Mouse (Mus musculus): ENCODE data around the gene Cpe. TPM values are rescaled to one million over a fixed set of nuclear protein-coding genes. Genes with fewer than 3 reads are reported as not detected.

The Cpe gene
- polyA plus RNA-seq, 1 experiment from 2014 or later: 911 TPM

GRCm38 (mm10) chr8:64618618-64619017 is 74.2 kb downstream of the Cpe start:
- H3K9ac ChIP-seq (replicated peaks; ENCODE audit: low read length): no peak overlapping the region
- H3K4me1 ChIP-seq (ENCODE audit: control insufficient read depth, insufficient read depth, low read length): no peaks in the 10 kb centered on the region
- no peaks in the 10 kb centered on the region for H3K27me3 ChIP-seq (ENCODE audit: control insufficient read depth, insufficient read depth, low read length)
- peaks cover 28% of the 10 kb centered on the region for H3K36me3 ChIP-seq (ENCODE audit: control insufficient read depth, insufficient read depth, low read length)
- 52% methylated on average over 11 of the region's 11 CpGs for WGBS
- no peak overlapping the region for H3K4me3 ChIP-seq (replicated peaks; ENCODE audit: low read depth, low read length)
- DNase-seq (peak; percentile 83), ATAC-seq (ENCODE audit: low FRiP score, low TSS enrichment) (peak; percentile 63; the same call in 1 of the 2 replicates)
- H3K27ac ChIP-seq (replicated peaks; ENCODE audit: low read depth, low read length): no peak overlapping the region
- no peak overlapping the region for H3K4me2 ChIP-seq (ENCODE audit: low read length)
- H3K9me3 ChIP-seq (ENCODE audit: control insufficient read depth, low read length): no peaks in the 10 kb centered on the region

GRCm38 (mm10) chr8:64616566-64616965 is 76.3 kb downstream of the Cpe start:
- ATAC-seq (ENCODE audit: low FRiP score, low TSS enrichment) (no peak), DNase-seq (no peak)
- 92% methylated on average over 3 of the region's 3 CpGs for WGBS
- H3K4me2 ChIP-seq (ENCODE audit: low read length): no peak overlapping the region
- H3K36me3 ChIP-seq (ENCODE audit: control insufficient read depth, insufficient read depth, low read length): peaks cover 32% of the 10 kb centered on the region
- no peaks in the 10 kb centered on the region for H3K27me3 ChIP-seq (ENCODE audit: control insufficient read depth, insufficient read depth, low read length)
- no peak overlapping the region for H3K27ac ChIP-seq (replicated peaks; ENCODE audit: low read depth, low read length)
- H3K9ac ChIP-seq (replicated peaks; ENCODE audit: low read length): no peak overlapping the region
- no peaks in the 10 kb centered on the region for H3K9me3 ChIP-seq (ENCODE audit: control insufficient read depth, low read length)
- no peak overlapping the region for H3K4me3 ChIP-seq (replicated peaks; ENCODE audit: low read depth, low read length)
- H3K4me1 ChIP-seq (ENCODE audit: control insufficient read depth, insufficient read depth, low read length): no peaks in the 10 kb centered on the region

GRCm38 (mm10) chr8:64615459-64615858 is 77.4 kb downstream of the Cpe start:
- Histone ChIP-seq H3K27me3 (ENCODE audit: control insufficient read depth, insufficient read depth, low read length) (no peaks in the 10 kb centered on the region), H3K36me3 (ENCODE audit: control insufficient read depth, insufficient read depth, low read length) (peaks cover 34% of the 10 kb centered on the region), H3K27ac (replicated peaks; ENCODE audit: low read depth, low read length) (no peak overlapping the region), H3K4me3 (replicated peaks; ENCODE audit: low read depth, low read length) (no peak overlapping the region), H3K4me2 (ENCODE audit: low read length) (no peak overlapping the region), H3K4me1 (ENCODE audit: control insufficient read depth, insufficient read depth, low read length) (no peaks in the 10 kb centered on the region), H3K9ac (replicated peaks; ENCODE audit: low read length) (no peak overlapping the region), H3K9me3 (ENCODE audit: control insufficient read depth, low read length) (no peaks in the 10 kb centered on the region)
- DNase-seq (no peak), ATAC-seq (ENCODE audit: low FRiP score, low TSS enrichment) (no peak)
- WGBS: 85% methylated on average over 4 of the region's 4 CpGs

GRCm38 (mm10) chr8:64613663-64614062 is 79.2 kb downstream of the Cpe start:
- H3K4me2 ChIP-seq (ENCODE audit: low read length): no peak overlapping the region
- DNase-seq (no peak), ATAC-seq (ENCODE audit: low FRiP score, low TSS enrichment) (no peak)
- 83% methylated on average over 5 of the region's 5 CpGs for WGBS
- no peaks in the 10 kb centered on the region for H3K9me3 ChIP-seq (ENCODE audit: control insufficient read depth, low read length)
- no peaks in the 10 kb centered on the region for H3K4me1 ChIP-seq (ENCODE audit: control insufficient read depth, insufficient read depth, low read length)
- no peaks in the 10 kb centered on the region for H3K27me3 ChIP-seq (ENCODE audit: control insufficient read depth, insufficient read depth, low read length)
- no peak overlapping the region for H3K27ac ChIP-seq (replicated peaks; ENCODE audit: low read depth, low read length)
- no peak overlapping the region for H3K9ac ChIP-seq (replicated peaks; ENCODE audit: low read length)
- peaks cover 48% of the 10 kb centered on the region for H3K36me3 ChIP-seq (ENCODE audit: control insufficient read depth, insufficient read depth, low read length)
- no peak overlapping the region for H3K4me3 ChIP-seq (replicated peaks; ENCODE audit: low read depth, low read length)

GRCm38 (mm10) chr8:64611210-64611974 is 81.5 kb downstream of the Cpe start:
- H3K4me3 ChIP-seq (replicated peaks; ENCODE audit: low read depth, low read length): no peak overlapping the region
- DNase-seq (no peak), ATAC-seq (ENCODE audit: low FRiP score, low TSS enrichment) (no peak)
- no peak overlapping the region for H3K27ac ChIP-seq (replicated peaks; ENCODE audit: low read depth, low read length)
- WGBS: 70% methylated on average over 11 of the region's 11 CpGs
- no peak overlapping the region for H3K4me2 ChIP-seq (ENCODE audit: low read length)
- no peaks in the 10 kb centered on the region for H3K9me3 ChIP-seq (ENCODE audit: control insufficient read depth, low read length)
- no peak overlapping the region for H3K9ac ChIP-seq (replicated peaks; ENCODE audit: low read length)
- no peaks in the 10 kb centered on the region for H3K4me1 ChIP-seq (ENCODE audit: control insufficient read depth, insufficient read depth, low read length)
- H3K36me3 ChIP-seq (ENCODE audit: control insufficient read depth, insufficient read depth, low read length): peaks cover 55% of the 10 kb centered on the region
- no peaks in the 10 kb centered on the region for H3K27me3 ChIP-seq (ENCODE audit: control insufficient read depth, insufficient read depth, low read length)

- 89% methylated on average over 16 of the region's 16 CpGs for WGBS
- H3K36me3 ChIP-seq (ENCODE audit: control insufficient read depth, insufficient read depth, low read length): peaks cover 60% of the 10 kb centered on the region
- H3K9ac ChIP-seq (replicated peaks; ENCODE audit: low read length): no peak overlapping the region
- no peak for ATAC-seq (ENCODE audit: low FRiP score, low TSS enrichment)
- no peaks in the 10 kb centered on the region for H3K4me1 ChIP-seq (ENCODE audit: control insufficient read depth, insufficient read depth, low read length)
- H3K4me3 ChIP-seq (replicated peaks; ENCODE audit: low read depth, low read length): no peak overlapping the region
- no peak for DNase-seq
- H3K4me2 ChIP-seq (ENCODE audit: low read length): no peak overlapping the region
- H3K27ac ChIP-seq (replicated peaks; ENCODE audit: low read depth, low read length): no peak overlapping the region
- H3K27me3 ChIP-seq (ENCODE audit: control insufficient read depth, insufficient read depth, low read length): no peaks in the 10 kb centered on the region
- H3K9me3 ChIP-seq (ENCODE audit: control insufficient read depth, low read length): no peaks in the 10 kb centered on the region
Observed at GRCm38 (mm10) chr8:64608931-64609330, 83.9 kb downstream of the Cpe start.

GRCm38 (mm10) chr8:64606015-64606414 is 86.8 kb downstream of the Cpe start:
- no peak overlapping the region for H3K4me3 ChIP-seq (replicated peaks; ENCODE audit: low read depth, low read length)
- peaks cover 69% of the 10 kb centered on the region for H3K36me3 ChIP-seq (ENCODE audit: control insufficient read depth, insufficient read depth, low read length)
- DNase-seq: no peak

GRCm38 (mm10) chr8:64598206-64598605 is 94.6 kb downstream of the Cpe start:
- Histone ChIP-seq H3K4me2 (ENCODE audit: low read length) (no peak overlapping the region), H3K4me3 (replicated peaks; ENCODE audit: low read depth, low read length) (no peak overlapping the region), H3K27ac (replicated peaks; ENCODE audit: low read depth, low read length) (no peak overlapping the region), H3K4me1 (ENCODE audit: control insufficient read depth, insufficient read depth, low read length) (no peaks in the 10 kb centered on the region), H3K9ac (replicated peaks; ENCODE audit: low read length) (no peak overlapping the region), H3K9me3 (ENCODE audit: control insufficient read depth, low read length) (no peaks in the 10 kb centered on the region), H3K27me3 (ENCODE audit: control insufficient read depth, insufficient read depth, low read length) (no peaks in the 10 kb centered on the region), H3K36me3 (ENCODE audit: control insufficient read depth, insufficient read depth, low read length) (peaks cover 45% of the 10 kb centered on the region)
- no peak for ATAC-seq (ENCODE audit: low FRiP score, low TSS enrichment)
- 75% methylated on average over 4 of the region's 4 CpGs for WGBS
- DNase-seq: no peak

More at GRCm38 (mm10) chr8:64606015-64606414, 86.8 kb downstream of the Cpe start:
- Histone ChIP-seq H3K4me2 (ENCODE audit: low read length) (no peak overlapping the region), H3K27ac (replicated peaks; ENCODE audit: low read depth, low read length) (no peak overlapping the region), H3K9me3 (ENCODE audit: control insufficient read depth, low read length) (no peaks in the 10 kb centered on the region), H3K27me3 (ENCODE audit: control insufficient read depth, insufficient read depth, low read length) (no peaks in the 10 kb centered on the region), H3K4me1 (ENCODE audit: control insufficient read depth, insufficient read depth, low read length) (no peaks in the 10 kb centered on the region), H3K9ac (replicated peaks; ENCODE audit: low read length) (no peak overlapping the region)
- no peak for ATAC-seq (ENCODE audit: low FRiP score, low TSS enrichment)
- 98% methylated on average over 5 of the region's 5 CpGs for WGBS
